Mouse (Mus musculus) liver, embryonic 14.5 days (tissue): ENCODE measurements around the gene Cacna1a. TPM values are rescaled to one million over a fixed set of nuclear protein-coding genes. Genes with fewer than 3 reads are reported as not detected.

ENCODE experiments used
- ATAC-seq: fragments of 200-750 bp; cut with Nextera tagmentation; 2 replicates; pipeline ENCODE4 v1.8.0; 2017; ENCODE audit warnings: moderate number of reproducible peaks, mild to moderate bottlenecking, moderate library complexity; ENCODE audit not compliant: insufficient read depth
- DNase-seq, 3 experiments: peaks; one replicate each; pipeline ENCODE4 v3.0.0-alpha.2; 2012 to 2013; ENCODE audit warnings: low read depth in 3 of 3, low spot score in 3 of 3
- H3K27ac ChIP-seq: fragments of 300-500 bp; sonication (generic); 2 replicates; pipeline ENCODE4 v1.5.1; 2014; ENCODE audit warnings: moderate library complexity, mild to moderate bottlenecking, control low read depth, inconsistent platforms
- H3K27me3 ChIP-seq: fragments of 300-500 bp; sonication (generic); 2 replicates; pipeline ENCODE4 v1.6.1; 2014; ENCODE audit warnings: mild to moderate bottlenecking, low read length, moderate library complexity; ENCODE audit not compliant: control insufficient read depth, insufficient read depth
- H3K36me3 ChIP-seq: fragments of 300-500 bp; sonication (generic); replicated peaks from 2 replicates; pipeline ENCODE4 v1.6.1; 2014; ENCODE audit warnings: low read depth; ENCODE audit not compliant: control insufficient read depth, insufficient read depth
- H3K4me1 ChIP-seq, 2 experiments: fragments of 200-500 bp in 1 of 2; fragments of 300-500 bp in 1 of 2; sonication (generic) in 1 of 2; replicated peaks; 2 replicates each; pipeline ENCODE4 v1.6.1; 2012 to 2014; ENCODE audit warnings: antibody characterized with exemption in 1 of 2, inconsistent platforms in 1 of 2, low read length in 1 of 2; ENCODE audit not compliant: control insufficient read depth in 2 of 2, insufficient read depth in 2 of 2
- H3K4me2 ChIP-seq: fragments of 300-500 bp; sonication (generic); 2 replicates; pipeline ENCODE4 v1.6.1; 2014; ENCODE audit warnings: low read depth, mild to moderate bottlenecking, control low read depth, moderate library complexity
- H3K4me3 ChIP-seq, 2 experiments: fragments of 200-500 bp in 1 of 2; fragments of 300-500 bp in 1 of 2; sonication (generic) in 1 of 2; 2 replicates each; pipeline ENCODE4 v1.5.1; 2012 to 2014; ENCODE audit warnings: low read depth in 2 of 2, low read length in 2 of 2, mild to moderate bottlenecking in 2 of 2, control low read depth in 1 of 2, inconsistent platforms in 1 of 2, moderate library complexity in 1 of 2; ENCODE audit not compliant: insufficient read depth in 1 of 2
- H3K9ac ChIP-seq: fragments of 300-500 bp; sonication (generic); replicated peaks from 2 replicates; pipeline ENCODE4 v1.6.1; 2014; ENCODE audit warnings: mild to moderate bottlenecking, control low read depth, moderate library complexity
- H3K9me3 ChIP-seq: fragments of 300-500 bp; sonication (generic); 2 replicates; pipeline ENCODE4 v1.6.1; 2016; ENCODE audit warnings: low read length, mixed read lengths; ENCODE audit not compliant: control insufficient read depth
- CTCF ChIP-seq: IDR thresholded peaks from 2 replicates; pipeline ENCODE4 v1.5.1; 2016; ENCODE audit warnings: antibody characterized with exemption, low read depth, control low read depth
- EP300 ChIP-seq: IDR thresholded peaks from 2 replicates; pipeline ENCODE4 v1.6.1; 2016; ENCODE audit warnings: antibody characterized with exemption, low read depth
- WGBS: fragments of 180-500 bp; shearing (Covaris S2); extraction: QIAGEN DNeasy Blood & Tissue Kit; methylation state at CpG from one replicate; pipeline ENCODE4 v1.1.7; 2014; ENCODE audit not compliant: insufficient replicate concordance; 5-methylcytosine and 5-hydroxymethylcytosine counted together
- polyA plus RNA-seq, 2 experiments: library from polyadenylated mRNA; depleted of rRNA in 1 of 2; stranded (reverse) in 1 of 2; unstranded in 1 of 2; fragments of >200 nt; fragmentation: Nextera tagmentation in 1 of 2; extraction: Ambion mirVana in 1 of 2; gene quantifications; 2 replicates each; pipeline versions ENCODE4 v1.2.1 to v1.2.3; 2012 to 2014

Cacna1a gene
- polyA plus RNA-seq, 2 experiments: 0.61 to 1.5 TPM

- no peak for TF ChIP-seq CTCF
- H3K9me3 ChIP-seq: no peaks in the 10 kb centered on the region
- H3K27me3 ChIP-seq: no peaks in the 10 kb centered on the region
- no peak overlapping the region for H3K9ac ChIP-seq
- H3K4me3 ChIP-seq: no peak overlapping the region
- 43% methylated on average over 2 of the region's 2 CpGs for WGBS
- H3K27ac ChIP-seq: no peak overlapping the region
- ATAC-seq (no peak), DNase-seq (no peak)
- no peak overlapping the region for H3K4me2 ChIP-seq
- H3K4me1 ChIP-seq: no peaks in the 10 kb centered on the region
- no peaks in the 10 kb centered on the region for H3K36me3 ChIP-seq
These were observed 72.5 kb downstream of the Cacna1a start for GRCm38 (mm10) chr8:84460698-84461097.

DNA sequence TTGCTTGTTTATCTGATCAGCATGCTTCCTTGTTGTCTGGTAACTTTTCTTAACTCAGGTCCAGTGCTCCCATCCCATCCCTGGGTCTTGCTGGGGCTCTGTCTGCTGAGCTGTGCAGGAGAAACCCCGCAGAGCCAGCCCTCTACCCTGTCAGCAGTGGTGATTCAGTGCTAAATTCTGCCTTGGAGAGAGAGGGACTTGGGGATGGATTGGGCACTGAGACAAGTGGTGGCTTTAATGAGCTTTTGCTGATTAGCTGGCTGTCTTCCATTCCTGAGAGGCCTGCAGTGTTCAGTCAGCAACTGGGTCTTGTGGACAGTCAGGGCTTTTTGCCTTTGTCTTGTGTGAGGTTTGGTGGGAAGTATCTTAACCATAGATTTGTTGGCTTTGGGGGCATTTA lies 78.7 kb downstream of the Cacna1a start:
- Histone ChIP-seq H3K27ac (no peak overlapping the region), H3K27me3 (no peaks in the 10 kb centered on the region), H3K9me3 (no peaks in the 10 kb centered on the region), H3K4me2 (no peak overlapping the region), H3K4me1 (no peaks in the 10 kb centered on the region), H3K36me3 (no peaks in the 10 kb centered on the region), H3K4me3 (no peak overlapping the region), H3K9ac (no peak overlapping the region)
- ATAC-seq (no peak), DNase-seq (no peak)
- WGBS: 30% methylated on average over 1 of the region's 1 CpGs
- TF ChIP-seq CTCF (no peak), EP300 (no peak)

DNA sequence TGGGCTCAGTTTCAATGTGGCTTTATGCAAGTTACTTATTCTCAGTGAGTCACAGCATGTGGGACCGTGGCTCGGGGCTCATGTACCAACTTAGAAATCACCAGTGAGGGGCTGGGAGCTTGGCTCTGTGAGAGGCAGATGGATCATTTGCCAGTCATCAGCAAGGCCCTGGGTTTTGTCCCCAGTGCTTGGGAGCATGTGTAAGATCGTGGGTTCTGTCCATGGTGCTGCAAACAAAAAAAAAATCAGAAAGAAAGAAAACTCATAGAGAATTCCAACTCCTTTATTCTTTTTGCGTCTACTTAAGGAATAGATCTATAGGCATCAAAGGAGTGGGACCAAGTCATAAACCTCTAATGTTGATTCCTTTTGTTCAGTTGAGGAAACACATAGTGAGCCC lies 80.8 kb downstream of the Cacna1a start:
- TF ChIP-seq EP300 (no peak), CTCF (no peak)
- WGBS: 51% methylated on average over 4 of the region's 4 CpGs
- no peak overlapping the region for H3K4me2 ChIP-seq
- H3K9ac ChIP-seq: no peak overlapping the region
- H3K36me3 ChIP-seq: no peaks in the 10 kb centered on the region
- no peaks in the 10 kb centered on the region for H3K27me3 ChIP-seq
- no peaks in the 10 kb centered on the region for H3K4me1 ChIP-seq
- H3K27ac ChIP-seq: no peak overlapping the region
- ATAC-seq (no peak), DNase-seq (no peak)
- H3K9me3 ChIP-seq: no peaks in the 10 kb centered on the region
- H3K4me3 ChIP-seq: no peak overlapping the region

DNA sequence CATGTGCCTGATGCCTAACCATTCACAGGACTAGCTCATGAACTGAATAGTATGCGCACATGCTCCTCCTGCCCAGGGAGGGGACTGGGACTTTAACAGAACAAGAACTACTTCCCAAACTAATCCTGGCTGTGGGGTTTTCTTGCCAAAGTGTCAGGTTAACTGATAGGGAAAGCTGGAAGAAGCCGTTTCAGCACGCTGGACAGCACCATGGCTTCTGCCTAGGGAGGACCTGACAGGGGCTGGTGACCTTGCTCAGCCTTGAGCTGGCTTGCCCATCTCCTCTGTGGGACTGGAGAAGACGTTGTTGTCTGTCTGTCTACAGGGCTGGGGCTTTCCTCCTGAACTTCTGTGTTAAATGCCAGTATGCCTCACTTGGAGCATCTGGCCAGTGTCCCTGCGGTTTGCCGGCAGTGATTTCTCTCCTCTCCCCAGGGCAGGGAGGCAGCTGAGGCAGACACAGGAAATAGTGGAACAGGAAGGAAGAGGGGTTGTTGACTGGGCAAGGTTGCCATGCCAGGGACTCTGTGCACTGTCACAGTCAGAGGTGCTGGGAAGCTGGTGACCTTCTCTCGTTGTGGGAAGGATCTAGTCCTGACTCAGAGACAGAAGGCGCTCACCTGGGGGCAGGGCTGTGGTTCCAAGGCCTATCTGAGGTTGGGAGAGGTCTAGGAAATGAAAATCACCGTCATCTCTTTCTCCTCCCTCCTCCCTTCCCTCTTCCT lies 83.2 kb downstream of the Cacna1a start:
- WGBS: 21% methylated on average over 9 of the region's 9 CpGs

DNA sequence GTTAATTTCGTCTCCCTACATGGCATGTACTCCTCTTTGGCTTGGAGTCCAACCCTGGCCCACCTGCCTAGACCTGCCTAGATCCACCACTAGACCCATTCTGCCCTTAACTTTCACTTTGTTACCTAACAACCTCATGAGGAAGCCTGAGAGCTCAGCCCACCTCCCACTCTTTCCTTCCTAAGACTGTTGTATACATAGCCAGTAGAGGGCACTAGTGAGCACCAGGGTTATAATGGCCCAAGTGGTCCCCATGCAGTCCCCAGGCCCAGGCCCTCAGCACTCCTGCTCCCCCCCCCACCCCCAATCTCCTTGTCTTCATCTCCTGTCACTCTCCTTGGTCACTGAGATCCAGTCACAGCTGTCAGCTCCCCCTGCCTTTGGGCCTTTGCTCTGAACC lies 86.2 kb downstream of the Cacna1a start:
- DNase-seq (no peak), ATAC-seq (no peak)
- Histone ChIP-seq H3K4me3 (no peak overlapping the region), H3K27me3 (no peaks in the 10 kb centered on the region), H3K36me3 (no peaks in the 10 kb centered on the region), H3K27ac (no peak overlapping the region), H3K9ac (no peak overlapping the region), H3K4me2 (no peak overlapping the region), H3K9me3 (no peaks in the 10 kb centered on the region), H3K4me1 (no peaks in the 10 kb centered on the region)
- WGBS: 68% methylated on average over 1 of the region's 1 CpGs
- no peak for TF ChIP-seq EP300
- peak; percentile 58 for TF ChIP-seq CTCF

More for the DNA sequence above, 83.2 kb downstream of the Cacna1a start:
- ATAC-seq (no peak), DNase-seq (peak in 2 of 3 experiments; percentile 10 to 20)
- no peaks in the 10 kb centered on the region for H3K36me3 ChIP-seq
- TF ChIP-seq EP300: no peak
- TF ChIP-seq CTCF: no peak
- no peak overlapping the region for H3K9ac ChIP-seq
- no peaks in the 10 kb centered on the region for H3K4me1 ChIP-seq
- no peak overlapping the region for H3K4me2 ChIP-seq
- no peak overlapping the region for H3K27ac ChIP-seq
- H3K4me3 ChIP-seq: no peak overlapping the region
- H3K27me3 ChIP-seq: no peaks in the 10 kb centered on the region
- no peaks in the 10 kb centered on the region for H3K9me3 ChIP-seq
